In the genomic region with DNA sequence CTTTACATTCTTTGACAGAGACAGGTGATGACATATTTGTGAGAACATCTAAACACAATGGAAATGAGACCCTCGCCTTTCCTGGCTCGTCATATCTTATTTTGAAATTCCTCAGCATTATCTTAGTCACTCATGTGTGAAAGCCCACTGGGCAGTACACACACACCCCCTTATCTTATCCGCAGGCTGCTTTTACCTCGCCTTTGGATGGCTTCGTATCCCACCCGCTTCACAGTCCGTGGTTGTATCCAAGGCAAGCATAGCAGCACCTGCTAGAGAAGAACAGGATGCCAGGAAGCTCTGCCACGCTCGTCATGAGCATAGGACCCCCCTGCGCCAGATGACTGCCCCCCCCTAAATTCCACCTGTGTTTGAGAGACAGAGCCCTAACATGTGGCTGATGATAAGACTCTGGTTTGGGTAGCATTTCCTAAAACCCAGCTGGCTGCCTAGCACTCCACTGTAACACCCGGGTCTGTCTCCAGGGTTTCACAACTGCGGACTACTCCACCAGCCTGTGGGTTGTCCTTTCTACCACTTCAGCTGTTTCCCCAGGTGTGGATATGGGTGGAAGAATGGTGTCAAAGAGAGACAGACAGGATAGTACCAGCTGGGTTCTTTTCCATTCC, we compare ENCODE assay signal across 10 mouse cellular contexts.
DNase-seq lines count a peak whose midpoint lies in the region; ATAC-seq and TF ChIP-seq lines count a peak whose summit lies in the region.
"Had no signal": no experiment of that assay in that cellular context is flagged by ENCODE, and none has a peak within 500 bp of the region (broad histone marks: within the 10 kb centered on the region; RNA-seq: fewer than 3 reads in every experiment).

No protein-coding gene starts in this region.

- TF ChIP-seq CTCF in heart, adult 2 months (IDR thresholded peaks at IDR 0.05): no peak
- TF ChIP-seq CTCF in E14TG2a.4 (conservative IDR thresholded peaks at IDR 0.05; ENCODE audit: low read length): no peak
- no peak for TF ChIP-seq CTCF in forebrain, postnatal 0 days (IDR thresholded peaks at IDR 0.05; ENCODE audit: low read depth)

- H3K4me1 ChIP-seq in heart, embryonic 14.5 days (ENCODE audit: control insufficient read depth in 2 of 2, insufficient read depth in 2 of 2, low read length in 2 of 2): peaks cover 29 to 35% of the 10 kb centered on the region in 2 experiments
- peaks cover 23% of the 10 kb centered on the region for H3K4me1 ChIP-seq in heart, adult 2 months (ENCODE audit: control insufficient read depth, insufficient read depth, low read length)
- H3K4me1 ChIP-seq in E14TG2a.4 (replicated peaks; ENCODE audit: low read depth, low read length): peaks cover 51% of the 10 kb centered on the region
- peaks cover 10% of the 10 kb centered on the region; the same call in 1 of the 2 replicates for H3K4me1 ChIP-seq in forebrain, postnatal 0 days (ENCODE audit: insufficient read depth)
- H3K4me1 ChIP-seq in midbrain, embryonic 12.5 days: peaks cover 28% of the 10 kb centered on the region

- H3K9ac ChIP-seq in heart, embryonic 14.5 days (ENCODE audit: low read length): no peak overlapping the region
- no peak overlapping the region for H3K9ac ChIP-seq in heart, adult 2 months (ENCODE audit: low read depth, low read length)
- 0 out of 2 replicates have a peak overlapping the region, but pooled peaks have one; percentile 15 for H3K9ac ChIP-seq in forebrain, postnatal 0 days
- no peak overlapping the region for H3K9ac ChIP-seq in midbrain, embryonic 12.5 days (replicated peaks)

- 0 out of 2 replicates have a peak, but pooled peaks cover 2% of the 10 kb centered on the region for H3K36me3 ChIP-seq in heart, embryonic 14.5 days (ENCODE audit: control insufficient read depth, insufficient read depth, low read length)
- peaks cover under 1% of the 10 kb centered on the region for H3K36me3 ChIP-seq in heart, adult 2 months (ENCODE audit: control insufficient read depth, insufficient read depth, low read length)
- H3K36me3 ChIP-seq in E14TG2a.4 (ENCODE audit: insufficient read depth, low read length): peaks cover 85% of the 10 kb centered on the region
- H3K36me3 ChIP-seq in forebrain, postnatal 0 days (ENCODE audit: insufficient read depth): no peaks in the 10 kb centered on the region
- 0 out of 2 replicates have a peak, but pooled peaks cover 9% of the 10 kb centered on the region for H3K36me3 ChIP-seq in midbrain, embryonic 12.5 days

- TF ChIP-seq POLR2A in heart, adult 2 months (IDR thresholded peaks at IDR 0.05; ENCODE audit: insufficient read depth, low read depth, low read length): no peak

- intact Hi-C loops in heart, adult 2 months (cut with DNase I): no loop called here

- no peaks in the 10 kb centered on the region for H3K79me2 ChIP-seq in heart, adult 2 months (replicated peaks; ENCODE audit: control insufficient read depth, insufficient read depth, low read length)

- H3K27ac ChIP-seq in heart, embryonic 14.5 days (replicated peaks in 1 of 2; ENCODE audit: control insufficient read depth in 1 of 2, insufficient read depth in 1 of 2, low read depth in 2 of 2, low read length in 2 of 2): no peak overlapping the region; a peak in 1 of 4 replicates
- H3K27ac ChIP-seq in heart, adult 2 months: no peak overlapping the region
- peak overlapping the region; percentile 47 for H3K27ac ChIP-seq in forebrain, postnatal 0 days (ENCODE audit: low read depth, low read length)
- H3K27ac ChIP-seq in midbrain, embryonic 12.5 days (replicated peaks): 0 out of 2 replicates have a peak overlapping the region, but pooled peaks have one; percentile 9
- H3K27ac ChIP-seq: macrophage had no signal

- H3K4me3 ChIP-seq in heart, embryonic 14.5 days (ENCODE audit: control insufficient read depth in 1 of 2, insufficient read depth in 1 of 2, low read depth in 1 of 2, low read length in 2 of 2): peak overlapping the region in 1 of 2 experiments; percentile 11; a peak in 1 of 4 replicates
- no peak overlapping the region for H3K4me3 ChIP-seq in heart, adult 2 months
- peak overlapping the region; percentile 67 for H3K4me3 ChIP-seq in E14TG2a.4 (replicated peaks; ENCODE audit: low read length)
- no peak overlapping the region for H3K4me3 ChIP-seq in forebrain, postnatal 0 days (ENCODE audit: low read depth, low read length)
- H3K4me3 ChIP-seq in midbrain, embryonic 12.5 days: no peak overlapping the region

- no peak for ATAC-seq in heart, embryonic 14.5 days (ENCODE audit: insufficient number of reproducible peaks, insufficient read depth, low FRiP score, low read depth)
- ATAC-seq in forebrain, postnatal 0 days: peak; percentile 25; the same call in 1 of the 2 replicates
- ATAC-seq in midbrain, embryonic 12.5 days (ENCODE audit: low FRiP score, low read depth): no peak

- TF ChIP-seq EP300 in heart, adult 2 months (IDR thresholded peaks at IDR 0.05; ENCODE audit: insufficient read depth, low read depth, low read length): no peak

- no peak for DNase-seq in heart, adult 2 months
- DNase-seq in forebrain, postnatal 0 days: peak; percentile 24
- no peak for DNase-seq in kidney, postnatal 4 days
- DNase-seq in urinary bladder, postnatal 25 days (ENCODE audit: low spot score): no peak
- no peak for DNase-seq in layer of hippocampus, postnatal 10 days (ENCODE audit: low spot score in 2 of 2)
- DNase-seq: kidney, adult 18-20 months had no signal

- peak overlapping the region; percentile 50 for H3K4me2 ChIP-seq in heart, embryonic 14.5 days (ENCODE audit: low read length)
- peak overlapping the region; percentile 39 for H3K4me2 ChIP-seq in forebrain, postnatal 0 days (ENCODE audit: low read depth)
- H3K4me2 ChIP-seq in midbrain, embryonic 12.5 days (replicated peaks): peak overlapping the region; percentile 28; the same call in 1 of the 2 replicates

- WGBS in heart, embryonic 14.5 days: 18% methylated on average over 12 of the region's 12 CpGs
- 63% methylated on average over 12 of the region's 12 CpGs for WGBS in heart, adult 2 months
- WGBS in forebrain, postnatal 0 days: 67% methylated on average over 12 of the region's 12 CpGs
- WGBS in midbrain, embryonic 12.5 days: 76% methylated on average over 12 of the region's 12 CpGs

- H3K9me3 ChIP-seq in heart, embryonic 14.5 days (ENCODE audit: control insufficient read depth, low read length): no peaks in the 10 kb centered on the region
- H3K9me3 ChIP-seq in E14TG2a.4 (ENCODE audit: low read length): peaks cover 7% of the 10 kb centered on the region
- no peaks in the 10 kb centered on the region for H3K9me3 ChIP-seq in forebrain, postnatal 0 days (ENCODE audit: low read length)
- 0 out of 2 replicates have a peak, but pooled peaks cover 4% of the 10 kb centered on the region for H3K9me3 ChIP-seq in midbrain, embryonic 12.5 days

- H3K27me3 ChIP-seq in heart, embryonic 14.5 days (ENCODE audit: control insufficient read depth, insufficient read depth, low read length): no peaks in the 10 kb centered on the region
- no peaks in the 10 kb centered on the region for H3K27me3 ChIP-seq in heart, adult 2 months (ENCODE audit: control insufficient read depth, insufficient read depth, low read length)
- H3K27me3 ChIP-seq in E14TG2a.4 (ENCODE audit: insufficient read depth, low read length): no peaks in the 10 kb centered on the region
- H3K27me3 ChIP-seq in forebrain, postnatal 0 days (ENCODE audit: insufficient read depth, low read length): no peaks in the 10 kb centered on the region
- no peaks in the 10 kb centered on the region for H3K27me3 ChIP-seq in midbrain, embryonic 12.5 days

Comparison
In these comparisons a context has a peak if more than half of its experiments do, and no peak if none do; other contexts are left out.
1. H3K27ac ChIP-seq: peak in forebrain, postnatal 0 days (single experiment) and midbrain, embryonic 12.5 days (single experiment); none in heart, embryonic 14.5 days (0 of 2) and heart, adult 2 months (single experiment).
2. Peak in every context shown above with its lines, with median percentiles within 50 percentile points of each other: H3K4me2 ChIP-seq.